Mouse (Mus musculus): Measurements from ENCODE around the gene Zc3h18. TPM values are rescaled to one million over a fixed set of nuclear protein-coding genes. Genes with fewer than 3 reads are reported as not detected.

The Zc3h18 gene
- polyA plus RNA-seq, 1 experiment from 2014 or later = 33.7 TPM

- H3K4me3 ChIP-seq (replicated peaks; ENCODE audit: low read depth, low read length) = no peak overlapping the region
- H3K36me3 ChIP-seq (ENCODE audit: insufficient read depth, low read length) = no peaks in the 10 kb centered on the region
- no peak overlapping the region for H3K27ac ChIP-seq
- WGBS = 49% methylated on average over 11 of the region's 11 CpGs
- H3K9me3 ChIP-seq (replicated peaks; ENCODE audit: low read length) = no peaks in the 10 kb centered on the region
- TF ChIP-seq CTCF (IDR thresholded peaks at IDR 0.05; ENCODE audit: low read depth) = no peak
- H3K4me1 ChIP-seq (replicated peaks; ENCODE audit: insufficient read depth, low read length) = no peaks in the 10 kb centered on the region
- ATAC-seq (replicated peaks; ENCODE audit: low FRiP score, low read depth) = no peak
- DNase-seq (ENCODE audit: low spot score) = no peak
- H3K9ac ChIP-seq (ENCODE audit: low read depth, low read length) = no peak overlapping the region
- H3K27me3 ChIP-seq (ENCODE audit: insufficient read depth, low read length) = no peaks in the 10 kb centered on the region
- no peak overlapping the region for H3K4me2 ChIP-seq (ENCODE audit: low read length)
Observed at GRCm38 (mm10) chr8:122350309-122351089, 25.9 kb upstream of the Zc3h18 start.

- ATAC-seq (replicated peaks; ENCODE audit: low FRiP score, low read depth) (no peak), DNase-seq (ENCODE audit: low spot score) (no peak)
- no peak for TF ChIP-seq CTCF (IDR thresholded peaks at IDR 0.05; ENCODE audit: low read depth)
- 44% methylated on average over 8 of the region's 8 CpGs for WGBS
- Histone ChIP-seq H3K36me3 (ENCODE audit: insufficient read depth, low read length) (no peaks in the 10 kb centered on the region), H3K9me3 (replicated peaks; ENCODE audit: low read length) (no peaks in the 10 kb centered on the region), H3K9ac (ENCODE audit: low read depth, low read length) (no peak overlapping the region), H3K4me3 (replicated peaks; ENCODE audit: low read depth, low read length) (no peak overlapping the region), H3K4me1 (replicated peaks; ENCODE audit: insufficient read depth, low read length) (no peaks in the 10 kb centered on the region), H3K4me2 (ENCODE audit: low read length) (no peak overlapping the region), H3K27ac (no peak overlapping the region), H3K27me3 (ENCODE audit: insufficient read depth, low read length) (no peaks in the 10 kb centered on the region)
Observed at GRCm38 (mm10) chr8:122354157-122354556, 22.3 kb upstream of the Zc3h18 start.

- no peak overlapping the region for H3K4me2 ChIP-seq (ENCODE audit: low read length)
- no peaks in the 10 kb centered on the region for H3K4me1 ChIP-seq (replicated peaks; ENCODE audit: insufficient read depth, low read length)
- no peaks in the 10 kb centered on the region for H3K9me3 ChIP-seq (replicated peaks; ENCODE audit: low read length)
- H3K4me3 ChIP-seq (replicated peaks; ENCODE audit: low read depth, low read length) = no peak overlapping the region
- no peak overlapping the region for H3K27ac ChIP-seq
- H3K27me3 ChIP-seq (ENCODE audit: insufficient read depth, low read length) = no peaks in the 10 kb centered on the region
- no peak overlapping the region for H3K9ac ChIP-seq (ENCODE audit: low read depth, low read length)
- WGBS = 69% methylated on average over 9 of the region's 9 CpGs
- no peak for TF ChIP-seq CTCF (IDR thresholded peaks at IDR 0.05; ENCODE audit: low read depth)
- H3K36me3 ChIP-seq (ENCODE audit: insufficient read depth, low read length) = no peaks in the 10 kb centered on the region
- ATAC-seq (replicated peaks; ENCODE audit: low FRiP score, low read depth) (peak; percentile 66; the same call in 1 of the 2 replicates), DNase-seq (ENCODE audit: low spot score) (no peak)
Observed at GRCm38 (mm10) chr8:122355642-122356606, 20.5 kb upstream of the Zc3h18 start.

GRCm38 (mm10) chr8:122357202-122357601, 19.2 kb upstream of the Zc3h18 start:
- H3K27me3 ChIP-seq (ENCODE audit: insufficient read depth, low read length) = no peaks in the 10 kb centered on the region
- 70% methylated on average over 11 of the region's 11 CpGs for WGBS

GRCm38 (mm10) chr8:122357641-122358040, 18.8 kb upstream of the Zc3h18 start:
- no peaks in the 10 kb centered on the region for H3K36me3 ChIP-seq (ENCODE audit: insufficient read depth, low read length)
- WGBS = 70% methylated on average over 5 of the region's 5 CpGs
- H3K9ac ChIP-seq (ENCODE audit: low read depth, low read length) = no peak overlapping the region
- DNase-seq (ENCODE audit: low spot score) (no peak), ATAC-seq (replicated peaks; ENCODE audit: low FRiP score, low read depth) (no peak)
- H3K4me2 ChIP-seq (ENCODE audit: low read length) = no peak overlapping the region
- no peak overlapping the region for H3K4me3 ChIP-seq (replicated peaks; ENCODE audit: low read depth, low read length)
- no peaks in the 10 kb centered on the region for H3K4me1 ChIP-seq (replicated peaks; ENCODE audit: insufficient read depth, low read length)
- H3K9me3 ChIP-seq (replicated peaks; ENCODE audit: low read length) = no peaks in the 10 kb centered on the region
- no peak for TF ChIP-seq CTCF (IDR thresholded peaks at IDR 0.05; ENCODE audit: low read depth)
- no peak overlapping the region for H3K27ac ChIP-seq
- no peaks in the 10 kb centered on the region for H3K27me3 ChIP-seq (ENCODE audit: insufficient read depth, low read length)

More at GRCm38 (mm10) chr8:122357202-122357601, 19.2 kb upstream of the Zc3h18 start:
- DNase-seq (ENCODE audit: low spot score) = no peak
- Histone ChIP-seq H3K4me3 (replicated peaks; ENCODE audit: low read depth, low read length) (no peak overlapping the region), H3K36me3 (ENCODE audit: insufficient read depth, low read length) (no peaks in the 10 kb centered on the region), H3K9me3 (replicated peaks; ENCODE audit: low read length) (no peaks in the 10 kb centered on the region), H3K27ac (no peak overlapping the region), H3K4me1 (replicated peaks; ENCODE audit: insufficient read depth, low read length) (no peaks in the 10 kb centered on the region), H3K9ac (ENCODE audit: low read depth, low read length) (no peak overlapping the region), H3K4me2 (ENCODE audit: low read length) (no peak overlapping the region)
- ATAC-seq (replicated peaks; ENCODE audit: low FRiP score, low read depth) = no peak
- TF ChIP-seq CTCF (IDR thresholded peaks at IDR 0.05; ENCODE audit: low read depth) = no peak

- Histone ChIP-seq H3K4me3 (replicated peaks; ENCODE audit: low read depth, low read length) (no peak overlapping the region), H3K9me3 (replicated peaks; ENCODE audit: low read length) (no peaks in the 10 kb centered on the region), H3K27ac (no peak overlapping the region), H3K4me2 (ENCODE audit: low read length) (no peak overlapping the region), H3K27me3 (ENCODE audit: insufficient read depth, low read length) (no peaks in the 10 kb centered on the region), H3K4me1 (replicated peaks; ENCODE audit: insufficient read depth, low read length) (no peaks in the 10 kb centered on the region), H3K9ac (ENCODE audit: low read depth, low read length) (no peak overlapping the region), H3K36me3 (ENCODE audit: insufficient read depth, low read length) (no peaks in the 10 kb centered on the region)
- ATAC-seq (replicated peaks; ENCODE audit: low FRiP score, low read depth) (no peak), DNase-seq (ENCODE audit: low spot score) (no peak)
- 79% methylated on average over 15 of the region's 15 CpGs for WGBS
- no peak for TF ChIP-seq CTCF (IDR thresholded peaks at IDR 0.05; ENCODE audit: low read depth)
Observed at GRCm38 (mm10) chr8:122359111-122359775, 17.2 kb upstream of the Zc3h18 start.

Measured in kidney, postnatal 0 days (tissue).